Comparison of ENCODE assay signal across 8 mouse cellular contexts in the genomic region with DNA sequence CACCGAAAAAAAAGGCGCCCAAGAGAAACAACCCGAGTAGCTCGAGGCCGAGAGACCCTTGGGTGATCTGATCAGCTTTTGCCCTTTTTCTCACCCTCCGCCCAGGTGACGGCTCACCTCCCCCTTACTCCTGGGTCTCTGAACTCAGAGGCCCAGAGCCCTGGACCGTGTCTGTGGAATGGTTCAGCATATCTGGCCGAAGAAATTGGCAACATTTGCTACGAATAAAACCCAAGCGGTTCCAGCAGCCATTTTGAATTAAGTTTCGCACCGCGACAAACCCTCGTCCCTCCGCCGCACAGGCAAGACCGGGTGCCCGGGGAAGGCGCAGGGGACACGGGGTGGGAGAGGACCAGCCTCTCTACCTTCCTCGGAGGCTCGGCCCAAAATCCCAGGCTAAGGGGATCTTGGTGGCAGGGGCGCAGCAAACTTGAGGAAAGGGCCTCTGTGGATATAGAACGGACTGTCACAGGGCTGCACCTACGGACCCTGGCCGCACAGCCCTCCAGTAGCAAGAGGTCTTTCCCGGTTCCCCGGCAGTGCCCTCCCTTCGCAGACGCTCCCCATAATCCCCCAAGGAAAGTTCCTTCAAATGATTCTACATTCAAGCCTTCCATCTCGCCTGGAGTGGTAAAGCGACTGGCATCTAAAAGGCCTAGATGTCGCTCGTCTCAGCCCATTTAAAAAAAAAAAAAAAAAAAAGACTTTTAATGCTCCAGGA. TPM values are rescaled to one million over a fixed set of nuclear protein-coding genes. Genes with fewer than 3 reads are reported as not detected.
A peak's percentile ranks its signal among the peaks of the same experiment; 100 is the strongest.
DNase-seq lines count a peak whose midpoint lies in the region; ATAC-seq lines count a peak whose summit lies in the region.

No protein-coding gene starts in this region.

- no peaks in the 10 kb centered on the region for H3K9me3 ChIP-seq in liver, embryonic 15.5 days (replicated peaks)
- H3K9me3 ChIP-seq in stomach, embryonic 15.5 days = no peaks in the 10 kb centered on the region

- ATAC-seq in liver, embryonic 15.5 days (ENCODE audit: insufficient read depth) = no peak
- no peak for ATAC-seq in stomach, embryonic 15.5 days (ENCODE audit: insufficient read depth, low FRiP score, low read depth)

- WGBS in liver, embryonic 15.5 days (ENCODE audit: insufficient replicate concordance) = 2% methylated on average over 35 of the region's 35 CpGs
- WGBS in stomach, embryonic 15.5 days = 1% methylated on average over 35 of the region's 35 CpGs

- H3K27ac ChIP-seq in liver, embryonic 15.5 days (replicated peaks) = no peak overlapping the region
- peak overlapping the region; percentile 87 for H3K27ac ChIP-seq in stomach, embryonic 15.5 days

- H3K36me3 ChIP-seq in liver, embryonic 15.5 days (replicated peaks) = no peaks in the 10 kb centered on the region
- H3K36me3 ChIP-seq in stomach, embryonic 15.5 days = no peaks in the 10 kb centered on the region; the same call in 1 of the 2 replicates

- peaks cover 70% of the 10 kb centered on the region for H3K27me3 ChIP-seq in liver, embryonic 15.5 days
- H3K27me3 ChIP-seq in stomach, embryonic 15.5 days (replicated peaks) = no peaks in the 10 kb centered on the region

- H3K4me3 ChIP-seq in liver, embryonic 15.5 days (replicated peaks) = peak overlapping the region; percentile 49
- peak overlapping the region; percentile 73 for H3K4me3 ChIP-seq in stomach, embryonic 15.5 days (replicated peaks)

- DNase-seq in adrenal gland, adult (ENCODE audit: inconsistent age in 2 of 2, low spot score in 1 of 2) = peak; percentile 45 to 85
- no peak for DNase-seq in adrenal gland, postnatal 4 days (ENCODE audit: low spot score in 2 of 2)
- peak; percentile 52 for DNase-seq in urinary bladder, adult 2 months (ENCODE audit: low spot score)
- no peak for DNase-seq in urinary bladder, postnatal 10 days (ENCODE audit: low spot score)
- DNase-seq in heart, postnatal 4 days = peak; percentile 58
- no peak for DNase-seq in thymus, postnatal 25 days

- H3K4me1 ChIP-seq in liver, embryonic 15.5 days (replicated peaks) = no peaks in the 10 kb centered on the region
- H3K4me1 ChIP-seq in stomach, embryonic 15.5 days = no peaks in the 10 kb centered on the region; the same call in 1 of the 2 replicates

- peak overlapping the region; percentile 67 for H3K4me2 ChIP-seq in liver, embryonic 15.5 days
- H3K4me2 ChIP-seq in stomach, embryonic 15.5 days = peak overlapping the region; percentile 69

- H3K9ac ChIP-seq in liver, embryonic 15.5 days = peak overlapping the region; percentile 40; the same call in 1 of the 2 replicates
- H3K9ac ChIP-seq in stomach, embryonic 15.5 days = peak overlapping the region; percentile 83

RNA-seq across cellular contexts. Expression of gene Meis1, which starts 4.2 kb away (rescaled TPM):
- 10 to 100 TPM; 69.6 to 73.3 TPM for total RNA-seq in adrenal gland, postnatal 4 days (2021)
- 127 and 134 TPM in 2 replicates for polyA plus RNA-seq in urinary bladder, adult 2 months (2012; rRNA removed)
- 10 to 100 TPM; 37.8 to 41.6 TPM for total RNA-seq in heart, postnatal 4 days (2021)
- 8.1 and 8.7 TPM in 2 replicates for polyA plus RNA-seq in liver, embryonic 15.5 days (2015; fragmentation: Nextera tagmentation; extraction: Ambion mirVana)
- 139 and 150 TPM in 2 replicates for polyA plus RNA-seq in stomach, embryonic 15.5 days (2015; fragmentation: Nextera tagmentation; extraction: Ambion mirVana)

Comparison
In these comparisons a context has a peak if more than half of its experiments do, and no peak if none do; other contexts are left out.
1. DNase-seq: peak in adrenal gland, adult (2 of 2), urinary bladder, adult 2 months (single experiment) and heart, postnatal 4 days (single experiment); none in adrenal gland, postnatal 4 days (0 of 2), urinary bladder, postnatal 10 days (single experiment) and thymus, postnatal 25 days (single experiment).
2. RNA of gene Meis1, which starts 4.2 kb away (polyA plus RNA-seq): 139 to 150 TPM in stomach, embryonic 15.5 days and 127 to 134 TPM in urinary bladder, adult 2 months; 8.1 to 8.7 TPM in liver, embryonic 15.5 days; every median in the first group is over 10 times any median in the second.